Mouse (Mus musculus) heart, postnatal 0 days (tissue): ENCODE measurements around the gene Glipr2.

Source experiments
- CTCF ChIP-seq: IDR thresholded peaks from 2 replicates; pipeline ENCODE4 v1.5.1; 2016; ENCODE audit warnings: antibody characterized with exemption, control low read depth, low read depth
- EP300 ChIP-seq: IDR thresholded peaks from 2 replicates; pipeline ENCODE4 v1.6.1; 2016; ENCODE audit warnings: antibody characterized with exemption, low read depth

GRCm38 (mm10) chr4:43983181-43983580 lies 26.0 kb downstream of the Glipr2 start, which contains the start of gene Ccin:
- TF ChIP-seq EP300 (no peak), CTCF (no peak)
